Mouse (Mus musculus) ovary, postnatal 14 days (tissue): ENCODE measurements around the gene Depdc1b.

Experiments
- DNase-seq: peaks from one replicate; pipeline ENCODE4 v3.0.0; 2022; ENCODE audit warnings: low spot score

Gene Depdc1b

GRCm38 (mm10) chr13:108317414-108317813, 1.3 kb downstream of the Depdc1b start:
- DNase-seq = no peak

- DNase-seq = no peak
Observed at GRCm38 (mm10) chr13:108319028-108319427, 2.9 kb downstream of the Depdc1b start.

- no peak for DNase-seq
Observed at GRCm38 (mm10) chr13:108320216-108320615, 4.1 kb downstream of the Depdc1b start.

- no peak for DNase-seq
Observed at GRCm38 (mm10) chr13:108322466-108322865, 6.3 kb downstream of the Depdc1b start.

- DNase-seq = no peak
Observed at GRCm38 (mm10) chr13:108323317-108323716, 7.2 kb downstream of the Depdc1b start.

GRCm38 (mm10) chr13:108323866-108324829, 8.0 kb downstream of the Depdc1b start:
- DNase-seq = no peak

- DNase-seq = no peak
Observed at GRCm38 (mm10) chr13:108325871-108326270, 9.7 kb downstream of the Depdc1b start.

- DNase-seq = no peak
Observed at GRCm38 (mm10) chr13:108326351-108326750, 10.2 kb downstream of the Depdc1b start.

- no peak for DNase-seq
Observed at GRCm38 (mm10) chr13:108327047-108327446, 10.9 kb downstream of the Depdc1b start.

- no peak for DNase-seq
Observed at GRCm38 (mm10) chr13:108328406-108329180, 12.5 kb downstream of the Depdc1b start.

- DNase-seq = no peak
Observed at GRCm38 (mm10) chr13:108329693-108330092, 13.6 kb downstream of the Depdc1b start.

GRCm38 (mm10) chr13:108335257-108336003, 19.3 kb downstream of the Depdc1b start:
- no peak for DNase-seq

- no peak for DNase-seq
Observed at GRCm38 (mm10) chr13:108336192-108336591, 20.1 kb downstream of the Depdc1b start.

GRCm38 (mm10) chr13:108337340-108337739, 21.2 kb downstream of the Depdc1b start:
- DNase-seq = no peak

GRCm38 (mm10) chr13:108338076-108338836, 22.1 kb downstream of the Depdc1b start:
- DNase-seq = no peak

GRCm38 (mm10) chr13:108339907-108340596, 23.9 kb downstream of the Depdc1b start:
- no peak for DNase-seq

GRCm38 (mm10) chr13:108341585-108341984, 25.5 kb downstream of the Depdc1b start:
- no peak for DNase-seq

GRCm38 (mm10) chr13:108345756-108346155, 29.6 kb downstream of the Depdc1b start:
- DNase-seq = no peak

GRCm38 (mm10) chr13:108347016-108347415, 30.9 kb downstream of the Depdc1b start:
- peak; percentile 22 for DNase-seq

- no peak for DNase-seq
Observed at GRCm38 (mm10) chr13:108349624-108350023, 33.5 kb downstream of the Depdc1b start.

- DNase-seq = no peak
Observed at GRCm38 (mm10) chr13:108353781-108354180, 37.6 kb downstream of the Depdc1b start.
